Mouse (Mus musculus) stomach, postnatal 0 days (tissue): ENCODE results near the gene Jmy. TPM values are rescaled to one million over a fixed set of nuclear protein-coding genes. Genes with fewer than 3 reads are reported as not detected.

Experiments used
- ATAC-seq: fragments of 200-750 bp; cut with Nextera tagmentation; 2 replicates; pipeline ENCODE4 v1.8.0; 2017; ENCODE audit not compliant: low FRiP score, low TSS enrichment
- DNase-seq: peaks from one replicate; pipeline ENCODE4 v3.0.0-alpha.2; 2016; ENCODE audit warnings: low spot score
- H3K27ac ChIP-seq: fragments of 300-500 bp; sonication (generic); replicated peaks from 2 replicates; pipeline ENCODE4 v1.5.1; 2014; ENCODE audit warnings: mild to moderate bottlenecking, control low read depth
- H3K27me3 ChIP-seq: fragments of 300-500 bp; sonication (generic); 2 replicates; pipeline ENCODE4 v1.6.1; 2014; ENCODE audit warnings: low read length; ENCODE audit not compliant: control insufficient read depth, insufficient read depth
- H3K36me3 ChIP-seq: fragments of 300-500 bp; sonication (generic); 2 replicates; pipeline ENCODE4 v1.6.1; 2014; ENCODE audit warnings: low read length, mixed read lengths; ENCODE audit not compliant: control insufficient read depth, insufficient read depth
- H3K4me1 ChIP-seq: fragments of 300-500 bp; sonication (generic); replicated peaks from 2 replicates; pipeline ENCODE4 v1.6.1; 2014; ENCODE audit warnings: antibody characterized with exemption; ENCODE audit not compliant: control insufficient read depth, insufficient read depth
- H3K4me2 ChIP-seq: fragments of 300-500 bp; sonication (generic); replicated peaks from 2 replicates; pipeline ENCODE4 v1.6.1; 2014; ENCODE audit warnings: low read depth, mild to moderate bottlenecking, control low read depth, moderate library complexity
- H3K4me3 ChIP-seq: fragments of 300-500 bp; sonication (generic); 2 replicates; pipeline ENCODE4 v1.5.1; 2014; ENCODE audit warnings: low read depth, low read length, control low read depth
- H3K9ac ChIP-seq: fragments of 300-500 bp; sonication (generic); 2 replicates; pipeline ENCODE4 v1.6.1; 2014; ENCODE audit warnings: mild to moderate bottlenecking, low read length, control low read depth, mixed read lengths
- H3K9me3 ChIP-seq: fragments of 300-500 bp; sonication (generic); 2 replicates; pipeline ENCODE4 v1.6.1; 2016; ENCODE audit warnings: low read length; ENCODE audit not compliant: control insufficient read depth
- CTCF ChIP-seq: IDR thresholded peaks from 2 replicates; pipeline ENCODE4 v1.5.1; 2016; ENCODE audit warnings: antibody characterized with exemption, low read depth, mild to moderate bottlenecking, moderate library complexity
- EP300 ChIP-seq: optimal IDR thresholded peaks from 2 replicates; pipeline ENCODE3; 2016; ENCODE audit warnings: antibody characterized with exemption
- WGBS: fragments of 180-500 bp; shearing (Covaris S2); extraction: QIAGEN DNeasy Blood & Tissue Kit; methylation state at CpG from one replicate; pipeline ENCODE4 v1.1.7; 2014; 5-methylcytosine and 5-hydroxymethylcytosine counted together
- polyA plus RNA-seq: library from polyadenylated mRNA; unstranded; fragments of >200 nt; fragmentation: Nextera tagmentation; extraction: Ambion mirVana; gene quantifications from 2 replicates; pipeline ENCODE4 v1.2.1, GENCODE M21; 2015

The Jmy gene
- polyA plus RNA-seq, 1 experiment from 2014 or later, result 4.8 TPM

GRCm38 (mm10) chr13:93389242-93389625 lies 110.4 kb downstream of the Jmy start:
- TF ChIP-seq EP300 (no peak), CTCF (no peak)
- no peak for ATAC-seq
- Histone ChIP-seq H3K9me3 (no peaks in the 10 kb centered on the region), H3K27ac (no peak overlapping the region), H3K36me3 (no peaks in the 10 kb centered on the region), H3K4me3 (no peak overlapping the region), H3K27me3 (no peaks in the 10 kb centered on the region), H3K4me1 (no peaks in the 10 kb centered on the region), H3K9ac (no peak overlapping the region), H3K4me2 (no peak overlapping the region)
- WGBS, result 26% methylated on average over 2 of the region's 2 CpGs
- peak; percentile 15 for DNase-seq

GRCm38 (mm10) chr13:93388594-93389241 lies 110.9 kb downstream of the Jmy start:
- Histone ChIP-seq H3K36me3 (no peaks in the 10 kb centered on the region), H3K9ac (no peak overlapping the region), H3K27ac (no peak overlapping the region), H3K9me3 (no peaks in the 10 kb centered on the region), H3K4me3 (no peak overlapping the region), H3K4me1 (no peaks in the 10 kb centered on the region), H3K27me3 (no peaks in the 10 kb centered on the region), H3K4me2 (no peak overlapping the region)
- no peak for TF ChIP-seq EP300
- TF ChIP-seq CTCF, result no peak
- DNase-seq (no peak), ATAC-seq (no peak)
- 27% methylated on average over 7 of the region's 7 CpGs for WGBS

- no peaks in the 10 kb centered on the region for H3K27me3 ChIP-seq
- H3K4me2 ChIP-seq, result no peak overlapping the region
- no peaks in the 10 kb centered on the region for H3K36me3 ChIP-seq
- H3K9me3 ChIP-seq, result no peaks in the 10 kb centered on the region
- TF ChIP-seq CTCF, result no peak
- TF ChIP-seq EP300, result no peak
- 92% methylated on average over 5 of the region's 5 CpGs for WGBS
- DNase-seq (no peak), ATAC-seq (no peak)
- H3K9ac ChIP-seq, result no peak overlapping the region
- H3K4me1 ChIP-seq, result no peaks in the 10 kb centered on the region
- H3K4me3 ChIP-seq, result no peak overlapping the region
- H3K27ac ChIP-seq, result no peak overlapping the region
Observed at GRCm38 (mm10) chr13:93387440-93387839, 112.2 kb downstream of the Jmy start.

GRCm38 (mm10) chr13:93385147-93385546 lies 114.5 kb downstream of the Jmy start:
- no peaks in the 10 kb centered on the region for H3K4me1 ChIP-seq
- WGBS, result 70% methylated on average over 1 of the region's 1 CpGs
- no peak for DNase-seq
- no peaks in the 10 kb centered on the region for H3K27me3 ChIP-seq
- no peaks in the 10 kb centered on the region for H3K36me3 ChIP-seq
- no peak overlapping the region for H3K4me3 ChIP-seq
- H3K27ac ChIP-seq, result no peak overlapping the region
- no peaks in the 10 kb centered on the region for H3K9me3 ChIP-seq
- no peak for ATAC-seq
- TF ChIP-seq CTCF (no peak), EP300 (no peak)
- no peak overlapping the region for H3K9ac ChIP-seq
- no peak overlapping the region for H3K4me2 ChIP-seq

GRCm38 (mm10) chr13:93384481-93384880 lies 115.1 kb downstream of the Jmy start:
- ATAC-seq (no peak), DNase-seq (no peak)
- TF ChIP-seq CTCF (no peak), EP300 (no peak)
- no peaks in the 10 kb centered on the region for H3K4me1 ChIP-seq
- no peak overlapping the region for H3K4me3 ChIP-seq
- H3K9ac ChIP-seq, result no peak overlapping the region
- no peaks in the 10 kb centered on the region for H3K27me3 ChIP-seq
- 86% methylated on average over 1 of the region's 1 CpGs for WGBS
- no peak overlapping the region for H3K27ac ChIP-seq
- no peaks in the 10 kb centered on the region for H3K36me3 ChIP-seq
- no peak overlapping the region for H3K4me2 ChIP-seq
- H3K9me3 ChIP-seq, result no peaks in the 10 kb centered on the region

- Histone ChIP-seq H3K9me3 (no peaks in the 10 kb centered on the region), H3K4me1 (no peaks in the 10 kb centered on the region), H3K4me3 (no peak overlapping the region), H3K9ac (no peak overlapping the region), H3K27ac (no peak overlapping the region), H3K4me2 (no peak overlapping the region), H3K36me3 (no peaks in the 10 kb centered on the region), H3K27me3 (no peaks in the 10 kb centered on the region)
- no peak for TF ChIP-seq CTCF
- no peak for TF ChIP-seq EP300
- WGBS, result 97% methylated on average over 2 of the region's 2 CpGs
- ATAC-seq (no peak), DNase-seq (no peak)
Observed at GRCm38 (mm10) chr13:93383620-93384019, 116.0 kb downstream of the Jmy start.
